Mouse (Mus musculus): ENCODE measurements around the gene Smim5. TPM values are rescaled to one million over a fixed set of nuclear protein-coding genes. Genes with fewer than 3 reads are reported as not detected.

Gene Smim5
- total RNA-seq, 2 experiments from 2014 or later = 37.5 to 40.4 TPM

- peak; percentile 77 for ATAC-seq (ENCODE audit: poor library complexity, severe bottlenecking)
Measured at GRCm38 (mm10) chr11:115920110-115920818, 20.5 kb downstream of the Smim5 start.

- ATAC-seq (ENCODE audit: poor library complexity, severe bottlenecking) = no peak
Measured at GRCm38 (mm10) chr11:115921986-115922385, 22.2 kb downstream of the Smim5 start.

GRCm38 (mm10) chr11:115929031-115929430 lies 29.3 kb downstream of the Smim5 start:
- ATAC-seq (ENCODE audit: poor library complexity, severe bottlenecking) = no peak

- peak; percentile 20; the same call in 1 of the 2 replicates for ATAC-seq (ENCODE audit: poor library complexity, severe bottlenecking)
Measured at GRCm38 (mm10) chr11:115929818-115930217, 30.1 kb downstream of the Smim5 start.

- no peak for ATAC-seq (ENCODE audit: poor library complexity, severe bottlenecking)
Measured at GRCm38 (mm10) chr11:115931235-115931634, 31.5 kb downstream of the Smim5 start.

- peak; percentile 98 for ATAC-seq (ENCODE audit: poor library complexity, severe bottlenecking)
Measured at GRCm38 (mm10) chr11:115933108-115933746, 33.5 kb downstream of the Smim5 start, which contains the start of the genes Sap30bp and Recql5. Sap30bp (plus strand) TSS chr11:115933282. Recql5 (minus strand) TSS chr11:115933477.

GRCm38 (mm10) chr11:115933747-115934110 lies 34.0 kb downstream of the Smim5 start:
- peak; percentile 2; the same call in 1 of the 2 replicates for ATAC-seq (ENCODE audit: poor library complexity, severe bottlenecking)

- ATAC-seq (ENCODE audit: poor library complexity, severe bottlenecking) = peak; percentile 59; the same call in 1 of the 2 replicates
Measured at GRCm38 (mm10) chr11:115939690-115940329, 40.0 kb downstream of the Smim5 start.

GRCm38 (mm10) chr11:115941980-115942379 lies 42.2 kb downstream of the Smim5 start:
- no peak for ATAC-seq (ENCODE audit: poor library complexity, severe bottlenecking)

- no peak for ATAC-seq (ENCODE audit: poor library complexity, severe bottlenecking)
Measured at GRCm38 (mm10) chr11:115945247-115945646, 45.5 kb downstream of the Smim5 start.

GRCm38 (mm10) chr11:115946221-115946828 lies 46.6 kb downstream of the Smim5 start:
- no peak for ATAC-seq (ENCODE audit: poor library complexity, severe bottlenecking)

- no peak for ATAC-seq (ENCODE audit: poor library complexity, severe bottlenecking)
Measured at GRCm38 (mm10) chr11:115948316-115948715, 48.5 kb downstream of the Smim5 start.

- ATAC-seq (ENCODE audit: poor library complexity, severe bottlenecking) = no peak
Measured at GRCm38 (mm10) chr11:115950719-115951118, 51.0 kb downstream of the Smim5 start.

GRCm38 (mm10) chr11:115954712-115955111 lies 54.9 kb downstream of the Smim5 start:
- ATAC-seq (ENCODE audit: poor library complexity, severe bottlenecking) = no peak

GRCm38 (mm10) chr11:115955195-115955858 lies 55.6 kb downstream of the Smim5 start:
- no peak for ATAC-seq (ENCODE audit: poor library complexity, severe bottlenecking)

Other genes with a start within 250 kb of the Smim5 start
- gene Grb2, start 191.4 kb upstream of the Smim5 start, total RNA-seq (2015) = 109 TPM in 2 replicates
- gene Grb2, start 191.4 kb upstream of the Smim5 start, total RNA-seq (2017) = 68.7 and 124 TPM in 2 replicates
- gene Tmem94, start 134.5 kb upstream of the Smim5 start, total RNA-seq (2015) = 16.1 and 17.1 TPM in 2 replicates
- 15.9 and 18.8 TPM in 2 replicates for gene Tmem94, start 134.5 kb upstream of the Smim5 start, total RNA-seq (2017)
- gene Caskin2, start 86.3 kb upstream of the Smim5 start, total RNA-seq (2015) = 1.6 and 2.5 TPM in 2 replicates
- gene Caskin2, start 86.3 kb upstream of the Smim5 start, total RNA-seq (2017) = 1.7 and 3.0 TPM in 2 replicates
- gene Tsen54, start 85.2 kb upstream of the Smim5 start, total RNA-seq (2015) = 2.6 and 5.4 TPM in 2 replicates
- 7.0 and 16.3 TPM in 2 replicates for gene Tsen54, start 85.2 kb upstream of the Smim5 start, total RNA-seq (2017)
- 3.4 and 5.0 TPM in 2 replicates for gene Llgl2, start 75.9 kb upstream of the Smim5 start, total RNA-seq (2015)
- gene Llgl2, start 75.9 kb upstream of the Smim5 start, total RNA-seq (2017) = 5.2 and 6.0 TPM in 2 replicates
- gene Myo15b, start 41.6 kb upstream of the Smim5 start, total RNA-seq (2015) = 0.51 TPM in 1 of 2 replicates, not detected in the other
- gene Myo15b, start 41.6 kb upstream of the Smim5 start, total RNA-seq (2017) = 0.04 and 0.33 TPM in 2 replicates
- gene Smim6, start 12.1 kb downstream of the Smim5 start, total RNA-seq (2015) = 2.7 and 4.9 TPM in 2 replicates
- gene Smim6, start 12.1 kb downstream of the Smim5 start, total RNA-seq (2017) = 0.73 TPM in 1 of 2 replicates, not detected in the other
- 18.6 and 22.6 TPM in 2 replicates for gene Sap30bp, start 33.3 kb downstream of the Smim5 start, total RNA-seq (2015)
- 158 and 190 TPM in 2 replicates for gene Sap30bp, start 33.3 kb downstream of the Smim5 start, total RNA-seq (2017)
- gene Recql5, start 33.5 kb downstream of the Smim5 start, total RNA-seq (2015) = 13.2 and 19.9 TPM in 2 replicates
- gene Recql5, start 33.5 kb downstream of the Smim5 start, total RNA-seq (2017) = 19.9 and 22.5 TPM in 2 replicates
- gene Itgb4, start 74.7 kb downstream of the Smim5 start, total RNA-seq (2015) = 0.09 TPM in 1 of 2 replicates, not detected in the other
- gene Itgb4, start 74.7 kb downstream of the Smim5 start, total RNA-seq (2017) = not detected in 2 replicates
- 4.6 and 5.0 TPM in 2 replicates for gene Galk1, start 112.8 kb downstream of the Smim5 start, total RNA-seq (2015)
- 10.4 and 10.8 TPM in 2 replicates for gene Galk1, start 112.8 kb downstream of the Smim5 start, total RNA-seq (2017)
- gene H3f3b, start 128.0 kb downstream of the Smim5 start, total RNA-seq (2015) = 756 and 808 TPM in 2 replicates
- 735 and 795 TPM in 2 replicates for gene H3f3b, start 128.0 kb downstream of the Smim5 start, total RNA-seq (2017)
- gene Unk, start 130.4 kb downstream of the Smim5 start, total RNA-seq (2015) = 10.1 and 10.5 TPM in 2 replicates
- gene Unk, start 130.4 kb downstream of the Smim5 start, total RNA-seq (2017) = 7.8 and 8.3 TPM in 2 replicates
- gene Unc13d, start 178.0 kb downstream of the Smim5 start, total RNA-seq (2015) = 16.5 and 18.2 TPM in 2 replicates
- gene Unc13d, start 178.0 kb downstream of the Smim5 start, total RNA-seq (2017) = 26.7 and 27.7 TPM in 2 replicates
- gene Wbp2, start 187.0 kb downstream of the Smim5 start, total RNA-seq (2015) = 89.9 and 100 TPM in 2 replicates
- 39.5 and 49.8 TPM in 2 replicates for gene Wbp2, start 187.0 kb downstream of the Smim5 start, total RNA-seq (2017)
- gene Trim47, start 227.2 kb downstream of the Smim5 start, total RNA-seq (2015) = 0.47 TPM in 1 of 2 replicates, not detected in the other
- gene Trim47, start 227.2 kb downstream of the Smim5 start, total RNA-seq (2017) = 0.07 TPM in 1 of 2 replicates, not detected in the other
- gene Trim65, start 231.2 kb downstream of the Smim5 start, total RNA-seq (2015) = 15.8 and 15.9 TPM in 2 replicates
- 7.9 and 10.7 TPM in 2 replicates for gene Trim65, start 231.2 kb downstream of the Smim5 start, total RNA-seq (2017)
- 14.6 and 17.3 TPM in 2 replicates for gene Mrpl38, start 238.9 kb downstream of the Smim5 start, total RNA-seq (2015)
- gene Mrpl38, start 238.9 kb downstream of the Smim5 start, total RNA-seq (2017) = 6.9 and 10.0 TPM in 2 replicates

Data from megakaryocyte, adult 5-6 weeks (primary cell).